Mouse (Mus musculus) liver, postnatal 0 days (tissue): Measurements from ENCODE around the gene Gm48552.

Experiments
- CTCF ChIP-seq: sonication (generic); IDR thresholded peaks from 2 replicates; pipeline ENCODE4 v1.5.1; 2016; ENCODE audit warnings: antibody characterized with exemption, low read depth
- EP300 ChIP-seq: IDR thresholded peaks from 2 replicates; pipeline ENCODE4 v1.6.1; 2016; ENCODE audit warnings: antibody characterized with exemption, low read depth, mild to moderate bottlenecking

DNA sequence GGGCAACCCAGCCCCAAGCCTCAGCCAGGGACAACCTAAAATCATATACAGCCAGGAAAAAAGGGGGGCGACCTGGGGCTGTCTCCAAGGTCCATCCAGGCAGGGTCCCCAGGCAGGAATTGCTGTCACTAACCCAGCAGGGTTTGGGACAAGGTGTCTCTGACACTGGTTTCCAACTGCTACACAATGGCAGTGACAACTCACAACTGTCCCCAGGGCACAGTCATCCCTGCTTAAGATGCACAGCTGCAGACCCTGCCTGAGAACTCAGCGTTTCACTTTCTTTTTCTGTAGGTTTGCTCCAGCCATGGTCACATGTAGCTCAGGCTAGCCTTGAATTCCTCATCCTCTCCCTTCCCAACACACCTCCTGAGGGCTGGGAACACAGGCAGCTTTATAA, 40.3 kb downstream of the Gm48552 start:
- no peak for TF ChIP-seq CTCF
- TF ChIP-seq EP300, result no peak
